Mouse (Mus musculus): Measurements from ENCODE around the gene Mmp11. TPM values are rescaled to one million over a fixed set of nuclear protein-coding genes. Genes with fewer than 3 reads are reported as not detected.

Gene Mmp11
- polyA plus RNA-seq, 1 experiment from 2014 or later: 46.1 TPM

GRCm38 (mm10) chr10:75932081-75932678 is 4.1 kb downstream of the Mmp11 start:
- Histone ChIP-seq H3K36me3 (ENCODE audit: control insufficient read depth, insufficient read depth, low read length) (no peaks in the 10 kb centered on the region), H3K9me3 (ENCODE audit: control insufficient read depth, low read length) (no peaks in the 10 kb centered on the region), H3K4me2 (ENCODE audit: low read depth) (peak overlapping the region; percentile 89), H3K4me3 (ENCODE audit: low read depth, low read length) (peak overlapping the region; percentile 45), H3K4me1 (ENCODE audit: control insufficient read depth, insufficient read depth, low read length) (peaks cover 17% of the 10 kb centered on the region), H3K27me3 (ENCODE audit: control insufficient read depth, insufficient read depth, low read length) (peaks cover 24% of the 10 kb centered on the region), H3K9ac (ENCODE audit: low read length) (peak overlapping the region; percentile 79), H3K27ac (ENCODE audit: low read depth, low read length) (no peak overlapping the region)
- ATAC-seq (ENCODE audit: insufficient read depth, low FRiP score, low TSS enrichment): peak; percentile 72
- under 1% methylated on average over 36 of the region's 44 CpGs for WGBS
- peak; percentile 76 for DNase-seq (ENCODE audit: low spot score)

GRCm38 (mm10) chr10:75931311-75931710 is 5.0 kb downstream of the Mmp11 start:
- Histone ChIP-seq H3K4me2 (ENCODE audit: low read depth) (peak overlapping the region; percentile 89), H3K4me3 (ENCODE audit: low read depth, low read length) (peak overlapping the region; percentile 45; the same call in 1 of the 2 replicates), H3K27me3 (ENCODE audit: control insufficient read depth, insufficient read depth, low read length) (peaks cover 16% of the 10 kb centered on the region), H3K9ac (ENCODE audit: low read length) (peak overlapping the region; percentile 79), H3K27ac (ENCODE audit: low read depth, low read length) (no peak overlapping the region), H3K9me3 (ENCODE audit: control insufficient read depth, low read length) (no peaks in the 10 kb centered on the region), H3K4me1 (ENCODE audit: control insufficient read depth, insufficient read depth, low read length) (peaks cover 17% of the 10 kb centered on the region), H3K36me3 (ENCODE audit: control insufficient read depth, insufficient read depth, low read length) (no peaks in the 10 kb centered on the region)
- WGBS: 22% methylated on average over 7 of the region's 7 CpGs
- ATAC-seq (ENCODE audit: insufficient read depth, low FRiP score, low TSS enrichment) (no peak), DNase-seq (ENCODE audit: low spot score) (no peak)

DNA sequence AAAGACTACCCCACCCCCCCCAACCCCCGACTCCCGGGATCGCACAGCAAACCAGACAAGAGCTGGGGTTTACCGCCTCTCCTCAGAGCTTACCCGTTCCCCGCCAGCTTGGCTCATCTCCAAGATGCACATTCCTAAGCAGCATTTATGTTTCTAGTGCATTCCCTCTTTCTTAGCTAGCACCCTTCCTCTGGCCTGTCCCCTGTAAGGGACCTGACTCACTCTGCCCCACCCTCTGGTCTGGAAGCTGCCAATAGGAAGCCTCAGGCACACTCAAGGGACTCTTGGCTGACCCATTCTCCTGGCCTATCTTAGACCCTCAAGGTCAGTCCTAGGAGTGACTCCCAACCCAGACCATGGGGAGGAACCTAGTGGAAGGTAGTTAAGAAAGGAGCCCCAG is 6.0 kb downstream of the Mmp11 start:
- Histone ChIP-seq H3K4me1 (ENCODE audit: control insufficient read depth, insufficient read depth, low read length) (peaks cover 13% of the 10 kb centered on the region), H3K9ac (ENCODE audit: low read length) (no peak overlapping the region), H3K4me3 (ENCODE audit: low read depth, low read length) (no peak overlapping the region), H3K36me3 (ENCODE audit: control insufficient read depth, insufficient read depth, low read length) (no peaks in the 10 kb centered on the region), H3K27ac (ENCODE audit: low read depth, low read length) (no peak overlapping the region), H3K9me3 (ENCODE audit: control insufficient read depth, low read length) (no peaks in the 10 kb centered on the region), H3K4me2 (ENCODE audit: low read depth) (no peak overlapping the region), H3K27me3 (ENCODE audit: control insufficient read depth, insufficient read depth, low read length) (peaks cover 9% of the 10 kb centered on the region)
- no peak for ATAC-seq (ENCODE audit: insufficient read depth, low FRiP score, low TSS enrichment)
- whole genome bisulfite sequencing: 45% methylated on average over 6 of the region's 6 CpGs
- DNase-seq (ENCODE audit: low spot score): no peak

GRCm38 (mm10) chr10:75926396-75926795 is 9.9 kb downstream of the Mmp11 start:
- 74% methylated on average over 13 of the region's 13 CpGs for WGBS
- H3K9ac ChIP-seq (ENCODE audit: low read length): no peak overlapping the region

GRCm38 (mm10) chr10:75924324-75924723 is 12.0 kb downstream of the Mmp11 start:
- H3K27me3 ChIP-seq (ENCODE audit: control insufficient read depth, insufficient read depth, low read length): no peaks in the 10 kb centered on the region
- no peak overlapping the region for H3K9ac ChIP-seq (ENCODE audit: low read length)
- peaks cover 11% of the 10 kb centered on the region for H3K4me1 ChIP-seq (ENCODE audit: control insufficient read depth, insufficient read depth, low read length)
- no peaks in the 10 kb centered on the region for H3K9me3 ChIP-seq (ENCODE audit: control insufficient read depth, low read length)
- H3K4me2 ChIP-seq (ENCODE audit: low read depth): no peak overlapping the region
- ATAC-seq (ENCODE audit: insufficient read depth, low FRiP score, low TSS enrichment): no peak
- H3K36me3 ChIP-seq (ENCODE audit: control insufficient read depth, insufficient read depth, low read length): no peaks in the 10 kb centered on the region
- H3K4me3 ChIP-seq (ENCODE audit: low read depth, low read length): no peak overlapping the region
- no peak overlapping the region for H3K27ac ChIP-seq (ENCODE audit: low read depth, low read length)
- no peak for DNase-seq (ENCODE audit: low spot score)
- WGBS: 65% methylated on average over 2 of the region's 2 CpGs

More at GRCm38 (mm10) chr10:75926396-75926795, 9.9 kb downstream of the Mmp11 start:
- Histone ChIP-seq H3K27ac (ENCODE audit: low read depth, low read length) (no peak overlapping the region), H3K9me3 (ENCODE audit: control insufficient read depth, low read length) (no peaks in the 10 kb centered on the region), H3K4me1 (ENCODE audit: control insufficient read depth, insufficient read depth, low read length) (peaks cover 8% of the 10 kb centered on the region), H3K27me3 (ENCODE audit: control insufficient read depth, insufficient read depth, low read length) (peaks cover 3% of the 10 kb centered on the region), H3K4me3 (ENCODE audit: low read depth, low read length) (no peak overlapping the region), H3K4me2 (ENCODE audit: low read depth) (no peak overlapping the region), H3K36me3 (ENCODE audit: control insufficient read depth, insufficient read depth, low read length) (no peaks in the 10 kb centered on the region)
- DNase-seq (ENCODE audit: low spot score): no peak
- no peak for ATAC-seq (ENCODE audit: insufficient read depth, low FRiP score, low TSS enrichment)

DNA sequence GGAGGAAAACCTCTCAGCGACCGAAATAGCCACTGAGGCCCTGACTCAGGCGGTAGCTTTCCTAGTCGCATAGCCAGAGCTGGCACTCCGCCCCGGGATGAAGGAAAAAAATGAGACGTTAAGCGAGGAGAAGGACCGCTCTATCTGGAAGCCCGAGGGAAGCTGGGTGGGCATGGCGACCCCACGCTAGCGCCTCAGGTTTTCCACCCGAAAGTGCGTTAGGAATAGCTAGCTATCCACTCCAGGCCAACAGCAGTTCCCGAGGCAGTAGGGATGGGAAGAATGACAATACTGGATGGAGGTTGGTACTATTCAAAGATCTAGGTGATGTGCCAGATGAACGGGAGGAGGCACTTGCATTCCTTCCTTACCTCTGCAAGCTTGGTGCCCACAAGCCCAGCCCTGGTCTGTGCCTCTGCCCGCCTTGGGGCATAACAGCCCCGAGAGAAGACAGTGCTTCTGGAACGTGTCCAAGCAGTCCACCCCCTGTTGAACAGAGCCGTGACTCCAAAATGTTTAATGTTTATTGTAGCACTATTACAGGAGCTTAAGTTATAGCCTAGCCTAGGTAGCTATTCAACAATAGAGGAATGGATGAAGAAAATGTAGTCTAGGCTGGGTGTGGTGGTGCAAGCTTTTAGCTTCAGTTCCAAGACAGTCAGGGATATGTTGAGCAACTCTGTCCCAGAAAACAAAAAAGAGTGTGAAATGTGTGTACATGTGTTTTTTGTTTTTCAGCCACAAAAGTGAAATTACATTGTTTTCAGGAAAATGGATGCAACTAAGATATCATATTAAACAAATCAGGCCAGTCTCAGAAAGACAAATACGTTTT is 14.4 kb downstream of the Mmp11 start:
- Histone ChIP-seq H3K27ac (ENCODE audit: low read depth, low read length) (peak overlapping the region; percentile 92), H3K36me3 (ENCODE audit: control insufficient read depth, insufficient read depth, low read length) (no peaks in the 10 kb centered on the region), H3K4me1 (ENCODE audit: control insufficient read depth, insufficient read depth, low read length) (peaks cover 18% of the 10 kb centered on the region), H3K9ac (ENCODE audit: low read length) (peak overlapping the region; percentile 96), H3K27me3 (ENCODE audit: control insufficient read depth, insufficient read depth, low read length) (no peaks in the 10 kb centered on the region), H3K4me3 (ENCODE audit: low read depth, low read length) (peak overlapping the region; percentile 85), H3K4me2 (ENCODE audit: low read depth) (peak overlapping the region; percentile 79), H3K9me3 (ENCODE audit: control insufficient read depth, low read length) (no peaks in the 10 kb centered on the region)
- WGBS: 5% methylated on average over 22 of the region's 22 CpGs
- ATAC-seq (ENCODE audit: insufficient read depth, low FRiP score, low TSS enrichment) (peak; percentile 24; the same call in 1 of the 2 replicates), DNase-seq (ENCODE audit: low spot score) (no peak)

GRCm38 (mm10) chr10:75921026-75921725 is 15.1 kb downstream of the Mmp11 start, which contains the start of gene Smarcb1:
TSS of gene Smarcb1 (minus strand) at chr10:75921617.
- peak; percentile 84 for ATAC-seq (ENCODE audit: insufficient read depth, low FRiP score, low TSS enrichment)
- Histone ChIP-seq H3K9ac (ENCODE audit: low read length) (peak within 1 kb of the TSS; percentile 96), H3K4me3 (ENCODE audit: low read depth, low read length) (peak within 1 kb of the TSS; percentile 85), H3K27me3 (ENCODE audit: control insufficient read depth, insufficient read depth, low read length) (no peaks in the 10 kb centered on the region), H3K4me2 (ENCODE audit: low read depth) (peak within 1 kb of the TSS; percentile 79), H3K9me3 (ENCODE audit: control insufficient read depth, low read length) (no peaks in the 10 kb centered on the region), H3K36me3 (ENCODE audit: control insufficient read depth, insufficient read depth, low read length) (no peaks in the 10 kb centered on the region), H3K4me1 (ENCODE audit: control insufficient read depth, insufficient read depth, low read length) (peaks cover 18% of the 10 kb centered on the region), H3K27ac (ENCODE audit: low read depth, low read length) (peak within 1 kb of the TSS; percentile 92)
- WGBS: under 1% methylated on average over 76 of the region's 76 CpGs
- DNase-seq (ENCODE audit: low spot score): peak; percentile 97

- Histone ChIP-seq H3K4me1 (ENCODE audit: control insufficient read depth, insufficient read depth, low read length) (peaks cover 18% of the 10 kb centered on the region), H3K4me3 (ENCODE audit: low read depth, low read length) (no peak overlapping the region), H3K9ac (ENCODE audit: low read length) (no peak overlapping the region), H3K9me3 (ENCODE audit: control insufficient read depth, low read length) (no peaks in the 10 kb centered on the region), H3K27ac (ENCODE audit: low read depth, low read length) (no peak overlapping the region), H3K36me3 (ENCODE audit: control insufficient read depth, insufficient read depth, low read length) (peaks cover 4% of the 10 kb centered on the region; the same call in 1 of the 2 replicates), H3K27me3 (ENCODE audit: control insufficient read depth, insufficient read depth, low read length) (no peaks in the 10 kb centered on the region), H3K4me2 (ENCODE audit: low read depth) (no peak overlapping the region)
- DNase-seq (ENCODE audit: low spot score) (no peak), ATAC-seq (ENCODE audit: insufficient read depth, low FRiP score, low TSS enrichment) (no peak)
- WGBS: 88% methylated on average over 5 of the region's 5 CpGs
Measured at GRCm38 (mm10) chr10:75919026-75919425, 17.3 kb downstream of the Mmp11 start.

All from neural tube, embryonic 11.5 days (tissue).